Mouse (Mus musculus): ENCODE results near the gene Tmem151b. TPM values are rescaled to one million over a fixed set of nuclear protein-coding genes. Genes with fewer than 3 reads are reported as not detected.

The Tmem151b gene
- polyA plus RNA-seq, 1 experiment from 2014 or later: 1.6 TPM

GRCm38 (mm10) chr17:45565103-45565502, 15.6 kb upstream of the Tmem151b start:
- no peak for ATAC-seq (ENCODE audit: insufficient read depth)
- Histone ChIP-seq H3K36me3 (ENCODE audit: insufficient read depth) (peaks cover 53% of the 10 kb centered on the region), H3K4me2 (peak overlapping the region; percentile 98), H3K9ac (peak overlapping the region; percentile 91), H3K9me3 (ENCODE audit: low read depth, low read length) (no peaks in the 10 kb centered on the region), H3K27ac (ENCODE audit: low read depth) (peak overlapping the region; percentile 72; the same call in 1 of the 2 replicates), H3K4me3 (ENCODE audit: low read depth, low read length) (peak overlapping the region; percentile 74), H3K4me1 (ENCODE audit: insufficient read depth) (peaks cover 7% of the 10 kb centered on the region), H3K27me3 (ENCODE audit: insufficient read depth, low read length) (no peaks in the 10 kb centered on the region)
- no peak for TF ChIP-seq CTCF (IDR thresholded peaks at IDR 0.05; ENCODE audit: low read depth)
- DNase-seq: no peak
- 94% methylated on average over 11 of the region's 11 CpGs for WGBS

- peak; percentile 30 for DNase-seq
- H3K9ac ChIP-seq: peak overlapping the region; percentile 91
- peaks cover 7% of the 10 kb centered on the region for H3K4me1 ChIP-seq (ENCODE audit: insufficient read depth)
- peak overlapping the region; percentile 74 for H3K4me3 ChIP-seq (ENCODE audit: low read depth, low read length)
- WGBS: 8% methylated on average over 18 of the region's 18 CpGs
- ATAC-seq (ENCODE audit: insufficient read depth): no peak
- H3K4me2 ChIP-seq: peak overlapping the region; percentile 98
- H3K27me3 ChIP-seq (ENCODE audit: insufficient read depth, low read length): no peaks in the 10 kb centered on the region
- peak overlapping the region; percentile 72 for H3K27ac ChIP-seq (ENCODE audit: low read depth)
- H3K9me3 ChIP-seq (ENCODE audit: low read depth, low read length): no peaks in the 10 kb centered on the region
- TF ChIP-seq CTCF (IDR thresholded peaks at IDR 0.05; ENCODE audit: low read depth): no peak
- H3K36me3 ChIP-seq (ENCODE audit: insufficient read depth): peaks cover 48% of the 10 kb centered on the region
Observed at GRCm38 (mm10) chr17:45564531-45565084, 15.1 kb upstream of the Tmem151b start.

- H3K9me3 ChIP-seq (ENCODE audit: low read depth, low read length): no peaks in the 10 kb centered on the region
- peaks cover 41% of the 10 kb centered on the region for H3K36me3 ChIP-seq (ENCODE audit: insufficient read depth)
- H3K4me2 ChIP-seq: peak within 1 kb of the TSS; percentile 98
- H3K27me3 ChIP-seq (ENCODE audit: insufficient read depth, low read length): no peaks in the 10 kb centered on the region
- peak; percentile 92 for TF ChIP-seq CTCF (IDR thresholded peaks at IDR 0.05; ENCODE audit: low read depth)
- ATAC-seq (ENCODE audit: insufficient read depth) (peak; percentile 83), DNase-seq (peak; percentile 95)
- WGBS: under 1% methylated on average over 51 of the region's 61 CpGs
- H3K9ac ChIP-seq: peak within 1 kb of the TSS; percentile 91
- H3K27ac ChIP-seq (ENCODE audit: low read depth): peak within 1 kb of the TSS; percentile 72
- peak within 1 kb of the TSS; percentile 74 for H3K4me3 ChIP-seq (ENCODE audit: low read depth, low read length)
- peaks cover 7% of the 10 kb centered on the region for H3K4me1 ChIP-seq (ENCODE audit: insufficient read depth)
Observed at GRCm38 (mm10) chr17:45563655-45564530, 14.4 kb upstream of the Tmem151b start, which contains the start of gene Slc35b2. Slc35b2 (plus strand) TSS chr17:45563874.

- TF ChIP-seq CTCF (IDR thresholded peaks at IDR 0.05; ENCODE audit: low read depth): no peak
- peak overlapping the region; percentile 98 for H3K4me2 ChIP-seq
- 75% methylated on average over 12 of the region's 12 CpGs for WGBS
Observed at GRCm38 (mm10) chr17:45563216-45563615, 13.7 kb upstream of the Tmem151b start.

GRCm38 (mm10) chr17:45559732-45560525, 10.5 kb upstream of the Tmem151b start:
- TF ChIP-seq CTCF (IDR thresholded peaks at IDR 0.05; ENCODE audit: low read depth): no peak
- peaks cover 11% of the 10 kb centered on the region for H3K27me3 ChIP-seq (ENCODE audit: insufficient read depth, low read length)
- 83% methylated on average over 15 of the region's 15 CpGs for WGBS
- H3K9ac ChIP-seq: no peak overlapping the region
- no peak overlapping the region for H3K4me2 ChIP-seq
- no peak for ATAC-seq (ENCODE audit: insufficient read depth)
- H3K27ac ChIP-seq (ENCODE audit: low read depth): no peak overlapping the region
- no peak overlapping the region for H3K4me3 ChIP-seq (ENCODE audit: low read depth, low read length)
- DNase-seq: no peak
- no peaks in the 10 kb centered on the region for H3K9me3 ChIP-seq (ENCODE audit: low read depth, low read length)
- H3K36me3 ChIP-seq (ENCODE audit: insufficient read depth): peaks cover 1% of the 10 kb centered on the region; the same call in 1 of the 2 replicates
- H3K4me1 ChIP-seq (ENCODE audit: insufficient read depth): peaks cover 5% of the 10 kb centered on the region

More at GRCm38 (mm10) chr17:45563216-45563615, 13.7 kb upstream of the Tmem151b start:
- Histone ChIP-seq H3K4me3 (ENCODE audit: low read depth, low read length) (no peak overlapping the region), H3K27ac (ENCODE audit: low read depth) (no peak overlapping the region), H3K9me3 (ENCODE audit: low read depth, low read length) (no peaks in the 10 kb centered on the region), H3K27me3 (ENCODE audit: insufficient read depth, low read length) (no peaks in the 10 kb centered on the region), H3K9ac (no peak overlapping the region), H3K4me1 (ENCODE audit: insufficient read depth) (peaks cover 7% of the 10 kb centered on the region), H3K36me3 (ENCODE audit: insufficient read depth) (peaks cover 34% of the 10 kb centered on the region)
- DNase-seq (no peak), ATAC-seq (ENCODE audit: insufficient read depth) (no peak)

GRCm38 (mm10) chr17:45557998-45558862, 8.8 kb upstream of the Tmem151b start:
- H3K27ac ChIP-seq (ENCODE audit: low read depth): no peak overlapping the region
- ATAC-seq (ENCODE audit: insufficient read depth) (no peak), DNase-seq (no peak)
- H3K4me2 ChIP-seq: no peak overlapping the region
- peaks cover 11% of the 10 kb centered on the region for H3K27me3 ChIP-seq (ENCODE audit: insufficient read depth, low read length)
- no peaks in the 10 kb centered on the region for H3K9me3 ChIP-seq (ENCODE audit: low read depth, low read length)
- H3K4me3 ChIP-seq (ENCODE audit: low read depth, low read length): no peak overlapping the region
- H3K36me3 ChIP-seq (ENCODE audit: insufficient read depth): no peaks in the 10 kb centered on the region
- WGBS: 60% methylated on average over 16 of the region's 16 CpGs
- no peak for TF ChIP-seq CTCF (IDR thresholded peaks at IDR 0.05; ENCODE audit: low read depth)
- no peak overlapping the region for H3K9ac ChIP-seq
- no peaks in the 10 kb centered on the region for H3K4me1 ChIP-seq (ENCODE audit: insufficient read depth)
